Mouse (Mus musculus) E14TG2a.4 (cell line): ENCODE results near the gene Rpl10a.
"Not testable (repeated sequence)": the region's sequence is repeated elsewhere in the genome, so short reads cannot be mapped to it uniquely, and the experiment has no call there.

Experiments
- CTCF ChIP-seq: conservative IDR thresholded peaks from 2 replicates; pipeline ENCODE4 v1.5.1; 2014; ENCODE audit warnings: low read length
- NANOG ChIP-seq: IDR thresholded peaks from 2 replicates; pipeline ENCODE4 v1.6.1; 2014; ENCODE audit warnings: borderline replicate concordance, low read length, mixed read lengths

DNA sequence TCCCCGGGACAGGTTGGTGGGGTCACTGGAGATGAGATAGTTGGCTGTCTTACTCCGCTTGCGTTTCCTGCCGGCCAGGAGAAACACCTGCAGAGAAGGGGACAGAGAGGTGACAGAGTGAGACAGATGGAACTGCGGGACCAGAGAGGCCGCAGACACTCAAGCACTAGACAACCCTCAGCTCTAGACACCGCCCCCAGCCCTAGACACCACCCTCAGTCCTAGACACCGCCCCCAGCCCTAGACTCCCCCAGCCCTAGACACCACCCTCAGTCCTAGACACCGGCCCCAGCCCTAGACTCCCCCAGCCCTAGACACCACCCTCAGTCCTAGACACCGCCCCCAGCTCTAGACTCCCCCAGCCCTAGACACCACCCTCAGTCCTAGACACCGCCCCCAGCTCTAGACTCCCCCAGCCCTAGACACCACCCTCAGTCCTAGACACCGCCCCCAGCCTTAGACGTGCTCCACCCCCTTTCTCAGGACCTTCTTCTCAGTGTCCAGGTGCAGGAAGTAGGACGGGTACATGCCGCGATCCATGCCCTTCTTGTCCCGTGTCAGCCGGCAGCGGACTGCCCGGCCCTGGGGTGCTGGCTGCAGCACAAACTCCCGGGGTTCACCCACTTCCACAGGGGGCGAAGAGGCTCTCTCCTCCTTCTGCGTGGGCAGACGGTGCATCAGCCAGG, 30.4 kb downstream of the Rpl10a start:
- TF ChIP-seq CTCF, NANOG: not testable (repeated sequence)
